Mouse (Mus musculus): ENCODE measurements around the gene Gadd45gip1.

The Gadd45gip1 gene

GRCm38 (mm10) chr8:84832759-84833742, 1.7 kb downstream of the Gadd45gip1 start:
- DNase-seq = no peak

DNA sequence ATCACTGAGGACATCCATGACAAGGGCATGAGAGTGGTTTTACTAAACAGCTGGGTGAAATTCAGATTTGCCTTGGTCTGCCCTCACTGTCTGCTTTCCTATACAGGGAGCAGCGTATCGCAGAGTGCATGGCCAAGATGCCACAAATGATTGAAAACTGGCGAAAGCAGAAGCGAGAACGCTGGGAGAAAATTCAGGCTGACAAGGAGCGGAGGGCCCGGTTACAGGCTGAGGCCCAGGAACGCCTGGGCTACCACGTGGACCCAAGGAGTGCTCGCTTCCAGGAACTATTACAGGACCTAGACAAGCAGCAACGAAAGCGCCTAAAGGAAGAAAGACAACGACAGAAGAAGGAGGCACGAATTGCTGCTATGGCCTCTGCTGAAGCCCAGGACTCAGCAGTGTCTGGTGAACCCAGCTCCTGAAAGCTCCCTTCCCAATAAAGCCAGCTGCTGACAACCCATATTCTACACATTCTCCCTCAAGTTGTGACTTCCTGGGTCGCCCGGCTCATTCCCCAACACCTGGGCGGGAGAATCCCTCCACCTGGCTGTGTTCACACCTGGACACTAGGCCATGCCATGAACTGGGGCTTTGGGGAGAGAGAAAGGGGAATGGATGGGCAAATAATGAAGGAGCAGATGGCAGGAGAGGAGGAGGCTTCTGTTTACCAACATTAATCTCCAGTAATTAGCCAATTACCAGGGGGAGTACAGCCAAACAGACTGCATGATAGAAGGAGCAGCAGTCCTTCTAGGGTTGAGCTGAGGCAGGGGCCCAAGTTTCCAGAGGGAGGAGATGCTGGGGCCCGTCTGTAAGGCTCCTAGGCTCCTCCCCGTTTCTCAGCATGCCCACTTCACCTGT, 2.9 kb downstream of the Gadd45gip1 start:
- no peak for DNase-seq

DNA sequence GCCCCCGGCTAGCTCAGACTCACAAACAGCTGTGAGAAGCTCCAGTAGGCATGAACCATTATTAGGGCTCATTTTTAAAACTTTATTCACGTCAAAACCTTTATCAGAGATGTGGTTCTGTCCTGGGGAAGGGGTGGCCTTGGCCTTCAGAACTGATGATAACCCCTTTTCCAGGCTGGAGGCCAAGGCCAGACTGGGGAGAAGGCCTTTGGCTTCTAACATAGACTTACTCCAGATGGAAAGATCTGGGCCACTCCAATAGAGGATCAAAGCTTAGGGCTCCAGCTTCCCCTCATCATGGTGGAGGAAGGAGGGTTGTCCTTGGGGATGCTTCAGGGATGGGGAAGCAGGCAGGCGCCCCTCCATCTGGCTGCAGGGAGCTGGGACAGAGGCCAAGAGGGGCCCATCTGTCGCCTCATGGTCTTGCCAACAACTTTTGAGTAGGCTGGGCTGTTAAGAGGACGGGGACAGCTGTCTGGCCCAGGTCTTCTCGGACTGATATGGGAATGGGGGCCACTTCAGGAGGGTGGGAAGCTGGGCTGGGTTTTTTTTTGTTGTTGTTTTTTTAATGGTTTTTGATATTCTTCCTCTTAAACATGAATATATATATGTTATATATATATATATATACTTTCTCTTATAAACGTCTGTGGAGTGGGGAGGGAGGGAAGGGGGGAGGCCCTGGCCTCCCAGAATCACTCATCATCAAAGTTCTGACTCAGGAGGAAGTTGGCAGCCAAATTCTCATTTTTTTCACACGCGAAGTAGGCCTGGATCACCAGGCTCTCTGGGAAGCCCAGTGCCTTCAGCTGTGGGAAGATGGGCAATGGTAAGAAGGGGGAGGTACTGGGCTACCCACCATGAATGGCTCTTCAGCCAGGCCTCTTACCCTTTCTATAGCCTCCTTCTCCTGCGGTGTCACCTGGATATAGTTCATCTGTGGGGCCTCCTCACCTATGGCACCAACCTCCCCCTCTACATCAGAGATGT, 3.8 kb downstream of the Gadd45gip1 start:
- DNase-seq = peak; percentile 70

DNA sequence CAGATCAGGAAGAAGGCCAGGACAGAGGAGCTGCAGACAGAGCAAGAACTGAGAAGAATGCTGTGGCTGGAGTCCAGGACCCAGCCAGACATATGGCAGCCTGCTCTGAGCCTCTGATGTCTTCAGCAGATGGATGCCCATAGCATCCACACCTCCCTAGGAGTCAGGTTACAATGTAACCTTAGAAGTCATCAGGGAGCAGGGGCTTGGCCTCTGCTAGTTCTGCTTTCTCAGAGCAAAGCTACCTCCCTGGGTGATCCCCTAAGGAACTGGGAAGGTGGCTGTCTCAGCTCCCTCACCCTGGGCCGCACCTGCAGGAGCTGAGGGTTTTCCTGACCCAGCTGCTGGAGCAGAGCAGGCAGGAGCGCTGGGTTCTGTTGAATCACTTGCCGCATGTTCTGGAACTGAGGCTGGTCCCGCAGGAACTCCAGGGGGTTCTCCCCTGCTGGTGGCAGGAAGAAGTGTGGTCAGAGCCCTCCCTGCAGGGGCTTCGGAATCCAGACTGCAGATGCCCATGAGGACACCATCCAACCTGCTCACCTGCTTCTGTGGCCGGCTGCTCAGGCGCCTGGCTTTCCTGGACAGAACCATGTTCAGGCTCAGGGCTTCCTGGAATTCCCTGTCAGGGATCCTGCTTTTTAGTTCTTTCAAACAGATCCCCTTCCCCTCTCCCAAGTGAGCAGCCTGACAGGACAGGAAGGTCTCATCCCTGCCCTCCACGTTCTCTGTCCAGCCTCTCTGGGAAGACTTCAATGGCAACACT, 6.0 kb downstream of the Gadd45gip1 start:
- DNase-seq = no peak

DNA sequence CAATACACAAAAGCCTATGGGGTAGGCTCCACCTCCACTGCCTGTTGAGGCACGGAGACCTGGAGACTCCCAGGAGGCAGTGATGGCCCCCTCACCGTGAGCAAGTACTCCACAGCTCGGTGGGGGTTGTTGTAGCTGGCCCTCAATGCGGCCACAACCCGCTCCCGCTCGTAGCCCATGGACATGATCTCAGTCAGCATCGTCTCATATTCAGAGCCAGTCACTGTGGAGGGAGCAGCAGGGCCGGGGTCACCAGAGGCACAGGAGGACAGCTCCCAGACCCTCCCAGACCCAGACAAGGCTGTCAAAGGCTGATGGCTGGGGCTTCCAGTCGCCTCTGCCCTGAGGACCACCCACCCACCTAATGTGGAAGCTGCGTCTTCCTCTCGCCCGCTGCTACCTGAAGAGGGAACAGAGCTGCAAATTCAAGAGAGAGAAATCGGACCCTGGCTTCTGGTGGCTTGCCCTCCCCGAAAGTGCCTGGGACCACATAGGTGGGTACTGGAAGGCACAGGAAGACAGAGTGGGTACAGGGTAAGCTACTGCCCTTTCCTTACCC, 6.7 kb downstream of the Gadd45gip1 start:
- no peak for DNase-seq

DNA sequence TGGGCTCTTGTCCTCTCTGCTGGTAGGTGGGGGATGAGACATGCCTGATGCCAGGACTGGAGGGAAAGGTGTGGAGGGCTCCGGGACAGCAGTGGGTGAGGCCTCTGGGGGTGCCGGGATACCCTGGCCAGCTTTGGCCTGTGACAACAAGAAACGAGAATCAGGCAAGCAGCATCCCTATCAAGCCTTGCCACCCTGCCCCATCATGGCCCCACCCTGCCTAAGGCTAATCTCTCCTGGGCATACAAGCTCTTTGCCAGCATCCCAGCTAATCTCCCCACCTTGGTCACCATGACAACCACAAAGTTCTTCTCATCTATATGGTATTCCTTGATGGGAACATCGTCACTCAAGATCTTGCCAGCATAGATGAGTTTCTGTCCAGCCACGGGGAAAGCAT, 7.2 kb downstream of the Gadd45gip1 start:
- DNase-seq = no peak

- no peak for DNase-seq
Observed at GRCm38 (mm10) chr8:84839411-84839810, 8.1 kb downstream of the Gadd45gip1 start.

- no peak for DNase-seq
Observed at GRCm38 (mm10) chr8:84839875-84840247, 8.5 kb downstream of the Gadd45gip1 start.

DNA sequence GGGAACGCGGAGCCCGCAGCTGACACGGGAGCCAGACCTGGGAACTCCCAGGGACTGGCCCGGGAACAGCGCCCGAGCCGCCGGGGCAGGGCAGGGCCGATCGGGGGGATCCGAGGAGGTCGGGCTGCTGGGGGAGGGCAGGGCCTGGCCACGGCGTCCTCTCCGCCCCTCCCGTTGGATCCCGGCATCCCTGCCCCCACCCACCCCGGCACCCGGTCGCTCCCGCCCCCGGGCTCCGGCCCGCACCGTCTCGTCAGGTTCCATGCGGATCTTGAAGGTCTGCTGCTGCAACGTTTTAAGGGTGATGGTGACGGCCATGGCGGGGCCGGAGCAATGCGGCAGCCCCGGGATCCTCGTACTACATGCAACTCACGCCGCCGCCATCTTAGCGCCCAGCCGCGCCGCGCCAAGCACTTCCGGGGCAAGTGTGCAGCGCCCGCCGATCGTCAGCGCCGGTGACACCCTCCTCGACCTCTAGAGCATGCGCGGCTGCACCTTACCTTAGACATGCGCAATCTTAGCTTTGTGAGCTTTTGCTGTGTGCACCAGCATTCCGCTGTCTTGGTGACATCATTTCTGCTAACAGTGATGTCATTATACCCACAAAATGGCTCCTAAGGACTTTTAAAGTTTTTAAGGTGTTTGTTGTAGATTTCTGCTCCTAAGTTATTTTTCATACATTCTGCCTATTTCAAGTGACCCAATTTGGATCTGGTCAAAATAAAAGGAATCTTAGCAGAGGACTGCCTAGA, 9.1 kb downstream of the Gadd45gip1 start, which contains the start of gene Rad23a:
Gene Rad23a (minus strand): TSS at position 418 of the 752 bp plus-strand sequence.
- DNase-seq = peak; percentile 93

DNA sequence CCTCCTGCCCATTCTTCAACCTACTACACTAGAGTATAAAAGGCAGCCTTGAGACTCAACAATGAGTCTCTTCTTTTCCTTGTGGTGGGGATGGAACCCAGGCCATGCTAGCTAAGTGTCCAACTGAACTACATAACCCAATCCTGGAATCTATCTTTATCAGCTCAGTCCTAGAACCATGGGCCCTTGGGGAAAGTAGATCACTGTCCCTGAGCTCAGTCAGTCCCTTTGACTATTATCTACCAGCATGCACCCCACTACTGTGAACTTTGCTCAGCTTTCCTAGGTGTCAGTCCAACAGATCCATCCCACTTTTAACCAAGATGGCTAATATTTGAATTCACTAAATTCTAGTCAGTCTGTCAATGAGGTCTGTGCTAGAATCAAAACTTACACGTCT, 10.2 kb downstream of the Gadd45gip1 start:
- no peak for DNase-seq

DNA sequence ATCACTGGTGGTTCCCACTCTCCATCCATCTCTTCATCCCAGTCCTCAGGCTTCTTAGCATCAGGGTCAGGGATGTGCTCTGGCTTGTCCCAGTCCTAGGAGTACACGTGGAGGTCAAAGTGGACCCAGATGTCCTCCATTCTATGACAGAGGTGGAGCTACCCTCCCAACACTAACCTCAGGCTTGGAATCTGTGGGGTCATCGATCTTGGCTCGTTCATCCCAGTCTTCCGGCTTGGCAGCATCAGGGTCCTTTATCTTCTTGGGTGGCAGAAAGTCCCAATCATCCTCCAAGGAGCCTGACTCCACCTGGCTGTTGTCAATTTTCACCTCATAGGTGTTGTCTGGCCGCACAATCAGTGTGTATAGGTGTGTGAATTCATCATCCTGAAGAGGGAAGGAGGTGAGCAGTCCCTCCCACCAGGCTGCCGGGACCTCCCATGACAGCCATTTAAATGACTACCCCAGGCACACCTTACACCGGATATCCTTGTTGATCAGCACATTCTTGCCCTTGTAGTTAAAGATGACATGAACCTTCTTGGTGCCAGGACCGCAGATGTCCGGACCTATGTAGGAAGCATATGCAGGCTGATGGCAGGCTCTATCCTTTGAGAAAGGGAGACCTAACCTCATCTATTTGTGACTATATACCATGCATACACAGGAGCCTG, 13.2 kb downstream of the Gadd45gip1 start:
- no peak for DNase-seq

DNA sequence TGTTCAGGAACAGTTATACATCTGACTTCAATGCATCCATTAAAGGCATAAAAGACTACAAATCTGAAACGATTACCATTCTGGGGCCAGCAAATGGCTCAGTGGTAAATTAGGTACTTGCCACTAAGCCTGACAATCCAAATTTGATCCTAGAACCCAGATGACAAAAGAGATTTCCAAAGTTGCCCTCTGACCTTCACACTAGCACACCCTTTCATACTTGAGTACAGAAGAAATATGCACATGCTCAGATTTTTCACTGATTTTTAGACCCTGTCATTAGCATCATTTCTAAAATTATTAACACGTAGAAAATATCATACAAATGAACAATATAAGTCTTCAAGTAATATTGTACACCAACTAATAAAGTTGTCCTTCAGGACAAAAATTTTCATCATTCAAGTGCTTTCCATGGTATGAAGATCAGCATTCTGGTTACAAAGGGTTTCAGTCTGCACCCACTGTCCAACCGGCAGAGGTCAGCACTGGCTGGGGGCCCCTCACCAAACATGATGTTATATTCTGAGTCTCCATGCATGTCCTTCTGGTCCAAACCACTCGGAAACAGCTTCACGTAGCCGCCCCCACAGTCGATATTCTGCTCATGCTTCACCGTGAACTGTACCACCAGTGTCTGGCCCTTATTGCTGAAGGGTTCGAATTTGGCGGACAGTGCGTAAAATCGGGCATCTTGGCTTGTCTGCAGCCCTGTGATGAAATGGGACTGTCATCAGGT, 14.2 kb downstream of the Gadd45gip1 start:
- DNase-seq = no peak

DNA sequence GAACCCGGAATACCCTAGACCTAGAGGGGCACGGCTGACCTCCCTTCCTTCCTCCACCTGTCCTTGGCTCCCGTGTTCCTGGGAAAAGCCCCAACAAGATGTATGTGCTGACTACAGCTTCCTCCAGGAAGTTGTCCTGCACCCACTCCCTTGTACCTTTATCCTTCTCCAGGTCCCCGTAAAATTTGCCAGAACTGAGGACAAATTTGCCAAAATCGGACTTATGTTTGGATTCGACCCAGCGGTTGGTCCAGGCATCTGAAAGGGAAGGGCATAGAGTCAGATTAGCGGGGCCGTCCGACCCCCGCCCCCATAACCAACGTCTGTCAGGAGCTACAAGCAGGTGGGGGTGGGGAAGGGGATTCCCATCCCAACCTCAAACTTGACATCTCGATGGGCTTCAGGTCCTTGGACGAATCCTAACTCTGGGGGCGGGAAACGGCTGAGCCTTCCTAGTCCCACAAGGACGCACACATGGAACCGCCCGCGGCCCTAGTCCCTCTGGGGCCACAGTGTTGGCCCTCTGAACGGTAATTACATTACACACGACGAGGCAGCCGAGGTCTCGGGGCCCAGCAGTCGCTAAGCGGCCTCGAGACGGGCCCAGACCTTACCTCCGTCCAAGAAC, 14.9 kb downstream of the Gadd45gip1 start:
- DNase-seq = no peak

GRCm38 (mm10) chr8:84846722-84847572, 15.6 kb downstream of the Gadd45gip1 start, which contains the start of gene Calr:
Calr (minus strand) TSS chr8:84846934.
- DNase-seq = peak; percentile 98

- DNase-seq = no peak
Observed at GRCm38 (mm10) chr8:84847684-84848435, 16.5 kb downstream of the Gadd45gip1 start.

DNA sequence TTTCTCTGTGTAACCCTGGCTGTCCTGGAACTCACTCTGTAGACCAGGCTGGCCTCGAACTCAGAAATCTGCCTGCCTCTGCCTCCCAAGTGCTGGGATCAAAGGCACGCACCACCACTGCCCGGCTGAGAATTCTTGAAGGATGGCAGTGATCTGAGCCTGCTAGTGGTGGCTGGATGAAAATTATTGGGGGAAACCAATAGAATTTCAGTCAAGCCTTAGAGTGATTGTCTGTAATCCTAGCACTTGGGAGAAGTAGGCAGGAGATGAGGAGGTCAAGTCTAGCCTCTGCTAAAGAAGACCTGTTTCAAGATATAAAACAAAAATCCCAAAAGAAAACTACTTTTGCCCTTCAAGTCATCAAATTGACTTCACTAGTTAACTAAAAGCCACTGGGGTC, 25.1 kb downstream of the Gadd45gip1 start:
- DNase-seq = no peak
